Mouse (Mus musculus) ES-E14 (cell line): ENCODE measurements around the gene Sdccag8.

ENCODE experiments used
- CHD2 ChIP-seq: IDR thresholded peaks from 2 replicates; pipeline ENCODE4 v1.6.1; 2014; ENCODE audit warnings: mild to moderate bottlenecking, low read depth, low read length, inconsistent platforms
- HCFC1 ChIP-seq: IDR thresholded peaks from 2 replicates; pipeline ENCODE4 v1.6.1; 2012; ENCODE audit warnings: low read length, inconsistent platforms, borderline replicate concordance; ENCODE audit not compliant: insufficient read depth
- MAFK ChIP-seq: IDR thresholded peaks from 2 replicates; pipeline ENCODE4 v1.6.1; 2014; ENCODE audit warnings: mild to moderate bottlenecking, low read depth, low read length, inconsistent platforms; ENCODE audit not compliant: insufficient read depth
- ZC3H11A ChIP-seq: IDR thresholded peaks from 2 replicates; pipeline ENCODE4 v1.6.1; 2012; ENCODE audit warnings: low read depth, mild to moderate bottlenecking, inconsistent platforms, low read length, borderline replicate concordance
- ZNF384 ChIP-seq: IDR thresholded peaks from 2 replicates; pipeline ENCODE4 v1.6.1; 2012; ENCODE audit warnings: low read depth, low read length, inconsistent platforms

GRCm38 (mm10) chr1:176932320-176932950 is 118.0 kb downstream of the Sdccag8 start:
- TF ChIP-seq CHD2 (no peak), ZC3H11A (no peak), MAFK (no peak), HCFC1 (no peak), ZNF384 (no peak)
